Mouse (Mus musculus): Measurements from ENCODE around the gene Afap1. TPM values are rescaled to one million over a fixed set of nuclear protein-coding genes. Genes with fewer than 3 reads are reported as not detected.

The Afap1 gene
- polyA plus RNA-seq, 1 experiment, result 17.2 TPM

GRCm38 (mm10) chr5:35888959-35889358 is 4.2 kb upstream of the Afap1 start:
- no peak overlapping the region for H3K27ac ChIP-seq (ENCODE audit: insufficient read depth, low read depth, low read length)
- H3K4me1 ChIP-seq (ENCODE audit: control insufficient read depth, insufficient read depth, low read length), result no peaks in the 10 kb centered on the region
- WGBS, result 51% methylated on average over 9 of the region's 9 CpGs
- no peaks in the 10 kb centered on the region for H3K27me3 ChIP-seq (replicated peaks; ENCODE audit: control insufficient read depth, insufficient read depth, low read length)
- no peaks in the 10 kb centered on the region for H3K36me3 ChIP-seq (ENCODE audit: control insufficient read depth, insufficient read depth, low read length)
- peak; percentile 68 for TF ChIP-seq CTCF (conservative IDR thresholded peaks at IDR 0.05; ENCODE audit: insufficient read depth, insufficient read length, low read depth, low read length)
- TF ChIP-seq POLR2A (IDR thresholded peaks at IDR 0.05; ENCODE audit: low read depth, low read length), result no peak
- peak; percentile 36 for DNase-seq
- H3K4me3 ChIP-seq (ENCODE audit: insufficient read depth, low read depth, low read length), result no peak overlapping the region

- Histone ChIP-seq H3K4me1 (ENCODE audit: control insufficient read depth, insufficient read depth, low read length) (no peaks in the 10 kb centered on the region), H3K27ac (ENCODE audit: insufficient read depth, low read depth, low read length) (no peak overlapping the region), H3K27me3 (replicated peaks; ENCODE audit: control insufficient read depth, insufficient read depth, low read length) (no peaks in the 10 kb centered on the region), H3K4me3 (ENCODE audit: insufficient read depth, low read depth, low read length) (no peak overlapping the region), H3K36me3 (ENCODE audit: control insufficient read depth, insufficient read depth, low read length) (no peaks in the 10 kb centered on the region)
- no peak for DNase-seq
- TF ChIP-seq CTCF (conservative IDR thresholded peaks at IDR 0.05; ENCODE audit: insufficient read depth, insufficient read length, low read depth, low read length) (no peak), POLR2A (IDR thresholded peaks at IDR 0.05; ENCODE audit: low read depth, low read length) (no peak)
- 44% methylated on average over 2 of the region's 2 CpGs for WGBS
Observed at GRCm38 (mm10) chr5:35889641-35890040, 3.5 kb upstream of the Afap1 start.

- no peak for DNase-seq
- TF ChIP-seq CTCF (conservative IDR thresholded peaks at IDR 0.05; ENCODE audit: insufficient read depth, insufficient read length, low read depth, low read length), result no peak
- TF ChIP-seq POLR2A (IDR thresholded peaks at IDR 0.05; ENCODE audit: low read depth, low read length), result no peak
- H3K36me3 ChIP-seq (ENCODE audit: control insufficient read depth, insufficient read depth, low read length), result no peaks in the 10 kb centered on the region
- H3K27me3 ChIP-seq (replicated peaks; ENCODE audit: control insufficient read depth, insufficient read depth, low read length), result no peaks in the 10 kb centered on the region
- no peak overlapping the region for H3K27ac ChIP-seq (ENCODE audit: insufficient read depth, low read depth, low read length)
- 92% methylated on average over 13 of the region's 13 CpGs for WGBS
- H3K4me1 ChIP-seq (ENCODE audit: control insufficient read depth, insufficient read depth, low read length), result no peaks in the 10 kb centered on the region; the same call in 1 of the 2 replicates
- no peak overlapping the region for H3K4me3 ChIP-seq (ENCODE audit: insufficient read depth, low read depth, low read length)
Observed at GRCm38 (mm10) chr5:35890985-35891730, 2.0 kb upstream of the Afap1 start.

- Histone ChIP-seq H3K27me3 (replicated peaks; ENCODE audit: control insufficient read depth, insufficient read depth, low read length) (no peaks in the 10 kb centered on the region), H3K36me3 (ENCODE audit: control insufficient read depth, insufficient read depth, low read length) (no peaks in the 10 kb centered on the region), H3K4me3 (ENCODE audit: insufficient read depth, low read depth, low read length) (no peak overlapping the region), H3K27ac (ENCODE audit: insufficient read depth, low read depth, low read length) (no peak overlapping the region), H3K4me1 (ENCODE audit: control insufficient read depth, insufficient read depth, low read length) (peaks cover 7% of the 10 kb centered on the region; the same call in 1 of the 2 replicates)
- TF ChIP-seq CTCF (conservative IDR thresholded peaks at IDR 0.05; ENCODE audit: insufficient read depth, insufficient read length, low read depth, low read length) (no peak), POLR2A (IDR thresholded peaks at IDR 0.05; ENCODE audit: low read depth, low read length) (no peak)
- WGBS, result 64% methylated on average over 3 of the region's 3 CpGs
- no peak for DNase-seq
Observed at GRCm38 (mm10) chr5:35892363-35892762, 756 bp upstream of the Afap1 start.

GRCm38 (mm10) chr5:35893805-35894260 is 714 bp downstream of the Afap1 start:
- Histone ChIP-seq H3K4me3 (ENCODE audit: insufficient read depth, low read depth, low read length) (peak overlapping the region; percentile 80), H3K27me3 (replicated peaks; ENCODE audit: control insufficient read depth, insufficient read depth, low read length) (no peaks in the 10 kb centered on the region), H3K27ac (ENCODE audit: insufficient read depth, low read depth, low read length) (peak overlapping the region; percentile 77), H3K36me3 (ENCODE audit: control insufficient read depth, insufficient read depth, low read length) (no peaks in the 10 kb centered on the region), H3K4me1 (ENCODE audit: control insufficient read depth, insufficient read depth, low read length) (peaks cover 12% of the 10 kb centered on the region; the same call in 1 of the 2 replicates)
- TF ChIP-seq CTCF (conservative IDR thresholded peaks at IDR 0.05; ENCODE audit: insufficient read depth, insufficient read length, low read depth, low read length) (no peak; the same call in 1 of the 2 replicates), POLR2A (IDR thresholded peaks at IDR 0.05; ENCODE audit: low read depth, low read length) (no peak)
- peak; percentile 77 for DNase-seq
- under 1% methylated on average over 21 of the region's 21 CpGs for WGBS

- H3K36me3 ChIP-seq (ENCODE audit: control insufficient read depth, insufficient read depth, low read length), result no peaks in the 10 kb centered on the region
- peak; percentile 82 for DNase-seq
- H3K27ac ChIP-seq (ENCODE audit: insufficient read depth, low read depth, low read length), result peak overlapping the region; percentile 77
- peaks cover 12% of the 10 kb centered on the region; the same call in 1 of the 2 replicates for H3K4me1 ChIP-seq (ENCODE audit: control insufficient read depth, insufficient read depth, low read length)
- 15% methylated on average over 30 of the region's 30 CpGs for WGBS
- H3K27me3 ChIP-seq (replicated peaks; ENCODE audit: control insufficient read depth, insufficient read depth, low read length), result no peaks in the 10 kb centered on the region
- H3K4me3 ChIP-seq (ENCODE audit: insufficient read depth, low read depth, low read length), result peak overlapping the region; percentile 80
- no peak for TF ChIP-seq CTCF (conservative IDR thresholded peaks at IDR 0.05; ENCODE audit: insufficient read depth, insufficient read length, low read depth, low read length)
- TF ChIP-seq POLR2A (IDR thresholded peaks at IDR 0.05; ENCODE audit: low read depth, low read length), result no peak
Observed at GRCm38 (mm10) chr5:35894295-35895047, 1.4 kb downstream of the Afap1 start.

GRCm38 (mm10) chr5:35895926-35896325 is 2.8 kb downstream of the Afap1 start:
- no peak for TF ChIP-seq POLR2A (IDR thresholded peaks at IDR 0.05; ENCODE audit: low read depth, low read length)
- no peak for TF ChIP-seq CTCF (conservative IDR thresholded peaks at IDR 0.05; ENCODE audit: insufficient read depth, insufficient read length, low read depth, low read length)
- Histone ChIP-seq H3K4me1 (ENCODE audit: control insufficient read depth, insufficient read depth, low read length) (peaks cover 18% of the 10 kb centered on the region; the same call in 1 of the 2 replicates), H3K36me3 (ENCODE audit: control insufficient read depth, insufficient read depth, low read length) (no peaks in the 10 kb centered on the region), H3K27me3 (replicated peaks; ENCODE audit: control insufficient read depth, insufficient read depth, low read length) (no peaks in the 10 kb centered on the region), H3K4me3 (ENCODE audit: insufficient read depth, low read depth, low read length) (no peak overlapping the region), H3K27ac (ENCODE audit: insufficient read depth, low read depth, low read length) (no peak overlapping the region)
- WGBS, result 77% methylated on average over 4 of the region's 4 CpGs
- no peak for DNase-seq

All from kidney, adult 2 months (tissue).